Mouse (Mus musculus) right cerebral cortex, adult 2 months (tissue): Measurements from ENCODE around the gene Fgfr2.
A peak's percentile ranks its signal among the peaks of the same experiment; 100 is the strongest.

Source experiments
- DNase-seq, 2 experiments: peaks; one replicate each; pipeline ENCODE4 v3.0.0; 2021 to 2022; ENCODE audit warnings: low spot score in 2 of 2

Fgfr2 gene

DNA sequence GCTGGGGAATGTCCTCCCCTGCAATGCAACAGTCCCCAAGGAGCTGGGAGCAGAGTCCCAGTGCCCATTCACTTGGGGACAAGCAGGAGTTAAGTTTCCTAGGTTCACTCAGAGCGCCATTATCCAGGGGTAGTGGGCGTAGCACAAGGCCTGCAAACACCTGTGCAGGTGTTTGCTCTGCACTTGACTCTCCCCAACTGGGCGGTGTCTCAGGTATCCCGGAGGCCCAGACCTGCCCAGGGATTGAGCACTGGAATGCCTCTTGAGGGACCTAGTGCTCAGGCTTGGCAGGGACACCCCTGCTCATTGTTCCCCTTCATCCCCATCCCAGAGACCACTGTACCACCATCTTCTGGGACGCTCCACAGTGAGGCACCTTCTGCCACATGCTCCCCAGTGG lies 1243.0 kb downstream of the Fgfr2 start:
- no peak for DNase-seq

GRCm38 (mm10) chr7:131878846-131879245 lies 1244.3 kb downstream of the Fgfr2 start:
- DNase-seq = no peak

- DNase-seq = no peak
Measured at GRCm38 (mm10) chr7:131861157-131861556, 1262.0 kb downstream of the Fgfr2 start.

- peak; percentile 37 to 48 for DNase-seq
Measured at GRCm38 (mm10) chr7:131855641-131856040, 1267.5 kb downstream of the Fgfr2 start.

GRCm38 (mm10) chr7:131850579-131850978 lies 1272.6 kb downstream of the Fgfr2 start:
- no peak for DNase-seq

GRCm38 (mm10) chr7:131846066-131846905 lies 1276.9 kb downstream of the Fgfr2 start:
- no peak for DNase-seq

- DNase-seq = no peak
Measured at GRCm38 (mm10) chr7:131830261-131830660, 1292.9 kb downstream of the Fgfr2 start.

DNA sequence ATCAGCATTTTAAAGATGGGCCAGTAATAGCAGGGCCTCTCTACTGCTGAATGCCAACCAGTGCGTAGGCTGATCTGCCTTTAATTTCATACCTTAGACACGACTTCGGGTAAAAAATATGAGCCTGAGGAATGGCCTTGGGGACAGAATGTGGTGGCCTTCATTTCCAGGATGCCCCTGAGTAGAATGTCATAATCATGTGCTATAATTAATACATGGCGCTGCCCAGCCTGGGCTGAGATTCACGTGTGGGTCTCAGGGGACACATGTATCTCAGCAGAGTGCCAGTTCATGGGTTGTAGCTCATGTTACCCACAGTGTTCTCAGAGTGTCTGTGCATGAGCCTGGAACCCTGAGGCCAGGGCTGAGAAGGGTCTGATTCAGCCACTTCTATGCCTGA lies 1296.3 kb downstream of the Fgfr2 start:
- no peak for DNase-seq

DNA sequence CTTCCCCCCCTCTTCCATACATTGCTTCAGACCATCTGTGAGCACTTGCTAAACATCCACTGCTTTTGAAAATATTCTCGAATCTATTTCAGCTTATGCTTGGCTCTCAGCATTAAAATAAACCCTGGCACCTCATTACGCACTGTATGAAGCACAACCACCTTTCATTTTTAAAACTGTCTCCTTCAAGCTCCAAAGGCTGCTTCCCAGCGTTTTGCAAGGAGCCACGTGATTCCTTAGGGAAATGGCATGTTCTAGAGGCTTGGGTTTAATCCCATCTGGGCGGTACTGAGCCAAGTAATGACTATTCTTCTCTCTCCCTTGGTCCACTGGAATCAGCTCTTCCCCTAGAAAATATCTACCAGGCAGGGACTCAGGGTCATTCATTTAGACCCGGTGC lies 1305.2 kb downstream of the Fgfr2 start:
- DNase-seq = peak; percentile 28 to 33

GRCm38 (mm10) chr7:131816641-131817040 lies 1306.5 kb downstream of the Fgfr2 start:
- DNase-seq = no peak

- no peak for DNase-seq
Measured at GRCm38 (mm10) chr7:131812116-131812515, 1311.0 kb downstream of the Fgfr2 start.

GRCm38 (mm10) chr7:131810916-131811315 lies 1312.2 kb downstream of the Fgfr2 start:
- DNase-seq = no peak

GRCm38 (mm10) chr7:131809584-131810181 lies 1313.5 kb downstream of the Fgfr2 start:
- DNase-seq = no peak

DNA sequence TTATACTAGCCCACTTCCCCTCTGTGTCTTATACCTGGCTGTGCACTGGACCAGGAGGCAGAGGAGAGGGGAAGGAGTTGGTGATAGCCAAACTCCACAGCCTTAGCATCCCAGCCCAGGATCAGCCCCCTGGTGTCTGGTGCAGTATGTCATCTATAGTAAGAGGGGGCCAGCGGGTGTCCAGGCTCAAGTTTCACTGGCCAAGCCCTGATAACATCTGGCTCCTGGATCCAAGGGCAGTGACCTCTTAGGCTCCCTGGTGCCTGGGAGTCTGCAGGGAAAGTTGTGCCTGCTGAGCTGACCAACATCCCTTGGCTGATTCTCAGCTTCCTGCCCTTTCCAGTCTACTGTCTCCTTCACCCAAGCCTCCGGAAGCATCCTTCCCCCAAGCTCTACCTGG lies 1315.9 kb downstream of the Fgfr2 start:
- no peak for DNase-seq

GRCm38 (mm10) chr7:131805525-131806202 lies 1317.5 kb downstream of the Fgfr2 start:
- DNase-seq = no peak

- DNase-seq = no peak
Measured at GRCm38 (mm10) chr7:131800416-131801045, 1322.6 kb downstream of the Fgfr2 start.

- DNase-seq = no peak
Measured at GRCm38 (mm10) chr7:131797161-131797560, 1326.0 kb downstream of the Fgfr2 start.

GRCm38 (mm10) chr7:131788595-131789206 lies 1334.4 kb downstream of the Fgfr2 start:
- no peak for DNase-seq

DNA sequence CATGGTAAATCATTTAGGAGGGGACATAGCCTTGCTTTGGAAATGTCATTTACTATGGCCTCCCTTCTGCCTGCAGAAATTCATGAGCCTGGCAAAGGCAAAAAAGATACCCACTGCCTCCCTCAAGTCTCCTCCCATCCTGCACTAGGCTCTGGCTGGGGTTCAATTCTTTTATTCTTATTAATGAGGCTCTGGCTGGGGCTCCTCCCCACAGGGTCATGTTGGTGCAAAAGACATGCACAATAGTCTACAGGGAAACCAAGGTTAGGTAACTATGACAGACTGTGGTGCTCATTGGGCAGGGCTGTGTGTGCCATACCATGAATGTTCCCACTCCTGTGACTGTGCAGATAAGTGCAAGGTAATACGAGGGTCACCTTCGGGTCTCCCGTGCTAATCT lies 1337.4 kb downstream of the Fgfr2 start:
- DNase-seq = no peak

- no peak for DNase-seq
Measured at GRCm38 (mm10) chr7:131778271-131778985, 1344.7 kb downstream of the Fgfr2 start.
